Mouse (Mus musculus) stomach, postnatal 0 days (tissue): Measurements from ENCODE around the gene Sumo1.

Experiments
- CTCF ChIP-seq: IDR thresholded peaks from 2 replicates; pipeline ENCODE4 v1.5.1; 2016; ENCODE audit warnings: antibody characterized with exemption, low read depth, mild to moderate bottlenecking, moderate library complexity
- EP300 ChIP-seq: optimal IDR thresholded peaks from 2 replicates; pipeline ENCODE3; 2016; ENCODE audit warnings: antibody characterized with exemption

GRCm38 (mm10) chr1:59566281-59566680, 104.4 kb downstream of the Sumo1 start:
- TF ChIP-seq CTCF (no peak), EP300 (no peak)
